Mouse (Mus musculus): ENCODE results near the gene Gcc1.

Gene Gcc1

GRCm38 (mm10) chr6:28422651-28423290, 5.4 kb downstream of the Gcc1 start:
- no peak for DNase-seq (ENCODE audit: low read depth, low spot score)

GRCm38 (mm10) chr6:28421469-28422000, 6.7 kb downstream of the Gcc1 start:
- DNase-seq (ENCODE audit: low read depth, low spot score), result peak; percentile 97

- DNase-seq (ENCODE audit: low read depth, low spot score), result no peak
These were observed 7.3 kb downstream of the Gcc1 start for GRCm38 (mm10) chr6:28420865-28421264.

- no peak for DNase-seq (ENCODE audit: low read depth, low spot score)
These were observed 7.8 kb downstream of the Gcc1 start for GRCm38 (mm10) chr6:28420361-28420760.

DNA sequence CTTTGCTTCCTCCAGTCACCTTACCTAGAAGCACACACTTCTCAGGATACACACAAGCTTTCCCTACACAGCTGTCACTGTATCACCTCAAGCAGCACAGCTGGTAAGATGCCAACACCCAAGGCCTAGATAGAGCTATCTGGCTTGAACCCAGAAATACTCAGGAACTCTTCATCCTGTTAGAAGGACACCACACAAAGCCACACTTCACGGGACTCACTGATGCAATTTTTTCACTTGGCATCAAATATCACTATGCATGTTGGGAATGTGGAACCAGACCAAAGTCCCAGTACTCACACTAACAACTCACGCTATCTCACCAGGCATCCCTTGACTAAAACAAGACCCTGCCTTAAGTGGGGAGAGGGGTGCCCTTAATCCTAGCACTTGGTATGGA, 8.5 kb downstream of the Gcc1 start:
- no peak for DNase-seq (ENCODE audit: low read depth, low spot score)

- DNase-seq (ENCODE audit: low read depth, low spot score), result no peak
These were observed 9.7 kb downstream of the Gcc1 start for GRCm38 (mm10) chr6:28418449-28418848.

GRCm38 (mm10) chr6:28416981-28417380, 11.2 kb downstream of the Gcc1 start:
- DNase-seq (ENCODE audit: low read depth, low spot score), result no peak

DNA sequence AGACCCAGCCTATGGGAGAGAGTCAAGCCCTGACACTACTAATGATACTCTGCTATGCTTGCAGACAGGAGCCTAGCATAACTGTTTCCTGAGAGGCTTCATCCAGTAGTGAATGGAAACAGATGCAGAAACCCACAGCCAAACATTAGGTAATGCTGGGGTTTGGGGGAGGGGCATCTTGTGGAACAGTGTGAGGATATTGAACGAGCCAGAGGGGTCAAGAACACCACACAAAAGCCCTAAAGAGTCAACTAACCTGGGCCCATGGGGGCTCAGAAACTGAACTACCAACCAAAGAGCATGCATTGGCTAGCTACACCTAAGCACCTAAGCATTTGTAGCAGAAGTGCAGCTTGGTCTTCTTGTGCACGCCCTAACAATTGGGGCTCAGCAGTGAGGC, 17.0 kb downstream of the Gcc1 start:
- no peak for DNase-seq (ENCODE audit: low read depth, low spot score)

DNA sequence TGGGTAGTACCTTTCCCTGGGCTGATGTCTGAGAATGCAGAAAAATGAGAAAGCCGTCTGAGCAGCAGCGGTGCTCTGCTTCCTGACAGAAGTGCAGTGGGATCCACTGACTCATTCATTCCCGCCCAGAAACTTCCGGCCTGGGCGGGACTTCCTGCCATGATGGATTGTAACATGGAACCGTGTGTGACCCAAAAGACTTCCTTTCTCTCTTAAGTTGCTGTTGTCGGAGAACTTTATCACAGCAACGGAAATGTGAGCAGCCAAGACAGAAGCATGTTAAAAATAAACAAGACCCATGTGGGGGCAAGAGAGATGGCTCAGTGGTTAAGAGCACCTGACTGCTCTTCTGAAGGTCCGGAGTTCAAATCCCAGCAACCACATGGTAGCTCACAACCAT, 18.1 kb downstream of the Gcc1 start:
- DNase-seq (ENCODE audit: low read depth, low spot score), result no peak

GRCm38 (mm10) chr6:28399791-28400190, 28.4 kb downstream of the Gcc1 start:
- peak; percentile 86 for DNase-seq (ENCODE audit: low read depth, low spot score)

GRCm38 (mm10) chr6:28398726-28399125, 29.5 kb downstream of the Gcc1 start:
- DNase-seq (ENCODE audit: low read depth, low spot score), result peak; percentile 46

- peak; percentile 36 for DNase-seq (ENCODE audit: low read depth, low spot score)
These were observed 30.4 kb downstream of the Gcc1 start, which contains the start of gene Zfp800 for GRCm38 (mm10) chr6:28397681-28398203. TSS of gene Zfp800 (minus strand) at chr6:28398005.

DNA sequence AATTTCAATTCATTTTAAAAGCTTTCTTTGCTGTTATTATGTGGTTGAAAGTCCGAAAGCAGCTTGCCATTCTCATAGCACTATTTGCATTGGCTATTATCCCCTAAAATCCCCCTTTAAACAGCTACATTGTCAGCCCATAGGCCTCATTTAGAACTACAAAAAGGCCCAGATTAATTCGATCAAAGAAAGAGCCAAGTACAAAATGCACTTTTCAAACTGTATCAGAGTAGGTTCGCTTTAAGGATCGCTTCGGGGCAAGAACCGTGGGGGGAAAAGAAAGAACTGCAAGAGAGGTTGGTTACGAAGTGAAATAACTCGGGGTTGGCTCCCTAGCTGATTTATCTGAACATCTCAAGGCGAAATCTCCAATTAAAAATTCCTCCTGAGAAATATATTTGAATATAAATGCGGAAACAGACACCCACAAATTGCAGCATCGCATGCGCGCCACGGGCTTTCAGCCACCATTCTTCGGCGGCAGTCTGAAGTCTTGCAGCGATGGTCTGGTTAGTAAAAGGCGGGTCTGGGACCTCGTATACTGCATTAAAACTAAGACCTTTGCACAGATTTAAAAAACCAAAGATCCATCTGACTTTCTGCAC, 31.2 kb downstream of the Gcc1 start:
- DNase-seq (ENCODE audit: low read depth, low spot score), result no peak

- DNase-seq (ENCODE audit: low read depth, low spot score), result no peak
These were observed 31.9 kb downstream of the Gcc1 start for GRCm38 (mm10) chr6:28396051-28396852.

GRCm38 (mm10) chr6:28389038-28389437, 39.2 kb downstream of the Gcc1 start:
- DNase-seq (ENCODE audit: low read depth, low spot score), result no peak

- DNase-seq (ENCODE audit: low read depth, low spot score), result no peak
These were observed 43.0 kb downstream of the Gcc1 start for GRCm38 (mm10) chr6:28385169-28385568.

GRCm38 (mm10) chr6:28381983-28382382, 46.2 kb downstream of the Gcc1 start:
- DNase-seq (ENCODE audit: low read depth, low spot score), result no peak

DNA sequence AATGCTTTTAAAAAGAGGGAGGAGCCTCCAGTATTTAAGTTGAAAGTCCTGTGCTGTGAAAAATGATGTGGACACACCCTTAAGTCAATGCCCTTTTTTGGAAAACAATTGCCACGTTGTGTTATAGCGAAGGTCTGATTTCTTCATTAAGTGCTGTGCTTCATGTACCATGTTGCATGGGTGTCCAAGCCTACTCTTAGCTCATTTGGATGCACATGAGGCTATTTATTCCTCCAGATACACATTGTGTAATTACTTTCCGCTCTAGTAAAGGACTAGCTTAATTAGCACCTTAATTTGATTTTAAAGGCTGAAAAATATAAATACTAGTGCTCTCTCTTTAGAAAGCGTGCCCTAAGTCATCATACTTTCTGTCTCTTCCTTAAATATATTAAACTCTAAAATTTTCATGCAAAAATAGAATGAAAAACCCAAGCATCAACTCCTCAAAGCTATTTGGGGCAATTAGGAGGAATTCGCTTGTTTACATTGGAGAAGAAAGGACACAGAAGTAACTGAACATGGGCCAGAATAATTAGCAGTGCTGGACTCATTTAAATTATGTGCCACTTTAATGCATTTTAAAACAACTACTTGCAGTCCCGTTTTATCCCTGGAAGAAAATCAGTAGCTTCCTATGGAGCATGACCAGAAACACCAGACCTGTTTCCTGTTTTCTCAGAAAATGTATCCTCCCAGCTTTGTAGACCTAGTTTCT, 58.1 kb downstream of the Gcc1 start:
- no peak for DNase-seq (ENCODE audit: low read depth, low spot score)

DNA sequence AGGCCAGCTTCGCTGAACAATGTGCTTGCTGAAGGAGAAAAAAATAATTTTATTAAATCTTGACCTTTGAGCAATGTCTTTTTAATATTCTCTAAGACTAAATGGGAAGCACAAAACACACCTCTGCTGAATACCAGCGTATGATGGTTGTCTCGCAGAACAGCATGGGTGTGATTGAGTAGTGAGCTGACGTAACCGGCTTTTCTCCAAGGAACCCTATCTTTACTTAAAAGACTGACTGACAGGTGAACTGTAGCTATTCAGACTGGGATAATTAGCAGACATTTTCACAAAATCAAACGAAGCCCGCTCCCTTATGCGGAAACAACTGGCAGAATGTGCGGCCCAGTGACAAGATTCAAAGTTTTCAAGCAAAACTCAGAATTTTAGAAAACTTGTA, 60.6 kb downstream of the Gcc1 start:
- no peak for DNase-seq (ENCODE audit: low read depth, low spot score)

Measured in ES-CJ7 (cell line).